Mouse (Mus musculus): ENCODE measurements around the gene Scn4a. TPM values are rescaled to one million over a fixed set of nuclear protein-coding genes. Genes with fewer than 3 reads are reported as not detected.

Gene Scn4a
- polyA plus RNA-seq, 1 experiment, result not detected

DNA sequence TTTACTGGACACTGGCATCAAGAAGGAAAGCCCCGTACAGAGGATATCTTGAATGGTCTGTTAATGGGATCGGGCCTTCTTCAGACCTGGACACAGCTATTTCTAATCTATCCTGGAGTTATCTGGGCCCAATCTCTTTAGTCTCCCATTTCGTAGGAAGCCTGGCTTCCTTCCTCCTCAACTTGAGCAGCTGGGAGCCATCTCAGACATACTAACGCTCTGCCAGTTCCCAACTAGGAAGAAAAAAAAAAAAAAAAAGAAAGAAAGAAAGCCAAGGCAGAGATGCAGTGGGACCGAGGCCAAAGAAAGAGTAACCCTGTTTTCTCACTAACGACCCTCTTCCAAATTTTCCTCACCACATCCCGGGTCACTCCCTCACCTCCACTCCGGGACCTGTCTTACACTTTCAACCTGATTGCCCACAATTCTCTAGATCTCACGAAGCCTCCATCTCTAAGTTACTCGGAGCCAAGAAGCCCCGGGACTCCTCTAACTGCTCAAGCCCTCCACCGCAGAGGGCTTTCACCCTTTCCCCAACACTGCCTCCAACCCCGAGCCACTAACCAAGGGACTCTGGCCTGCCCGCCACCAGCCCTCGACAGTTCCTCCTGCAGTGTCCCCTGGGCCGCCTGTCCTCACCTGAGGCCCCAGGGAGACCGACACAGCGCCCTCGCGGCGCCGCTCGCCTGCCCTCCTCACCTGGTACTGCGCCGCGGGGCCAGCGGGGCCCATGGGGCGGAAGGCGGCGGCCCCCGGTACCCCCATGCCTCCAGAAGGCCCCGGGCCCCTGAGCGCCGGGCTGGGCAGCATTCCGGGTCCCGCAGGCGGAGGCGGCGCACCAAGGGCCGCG, 81.1 kb downstream of the Scn4a start:
- Histone ChIP-seq H3K27me3 (replicated peaks) (no peaks in the 10 kb centered on the region), H3K4me1 (peaks cover 79% of the 10 kb centered on the region), H3K4me3 (replicated peaks) (peak overlapping the region; percentile 96), H3K9me3 (no peaks in the 10 kb centered on the region), H3K36me3 (replicated peaks; ENCODE audit: low read length) (peaks cover 25% of the 10 kb centered on the region)
- TF ChIP-seq FLI1 (IDR thresholded peaks at IDR 0.05; ENCODE audit: low read length), result no peak
- TF ChIP-seq GATA1 (IDR thresholded peaks at IDR 0.05; ENCODE audit: borderline replicate concordance, low read length), result no peak

DNA sequence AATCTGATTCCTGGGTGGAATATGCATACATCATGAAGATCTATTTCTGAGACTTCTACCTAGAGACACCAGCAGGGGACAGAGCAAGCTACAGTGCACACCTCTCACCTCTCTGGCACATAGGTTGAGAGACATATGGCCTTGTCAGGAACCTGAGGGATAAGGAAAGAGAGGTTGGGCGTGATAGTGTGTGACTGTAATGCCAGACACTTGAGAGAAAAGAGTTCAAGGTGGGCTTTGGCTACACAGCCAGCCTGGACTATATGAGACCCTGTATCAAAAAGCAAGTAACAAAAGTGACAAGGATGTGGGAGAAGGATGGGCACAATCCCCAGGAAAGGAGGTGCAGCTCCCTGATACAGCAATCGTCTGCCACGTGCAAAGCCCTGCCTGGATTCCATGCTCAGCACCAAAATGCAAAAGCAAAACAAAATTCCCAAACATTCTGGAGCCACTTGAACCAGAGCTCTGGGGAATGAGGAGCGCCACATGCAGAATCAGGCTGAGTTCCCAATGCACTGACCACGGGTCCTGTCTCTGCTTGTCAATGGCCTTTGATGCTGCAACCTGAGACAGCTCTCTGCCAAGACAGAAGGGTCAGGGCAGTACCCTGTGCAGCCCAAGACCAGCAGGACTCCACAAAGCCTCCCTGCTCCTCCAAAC, 81.8 kb downstream of the Scn4a start:
- TF ChIP-seq GATA1 (IDR thresholded peaks at IDR 0.05; ENCODE audit: borderline replicate concordance, low read length) (no peak), FLI1 (IDR thresholded peaks at IDR 0.05; ENCODE audit: low read length) (no peak)
- H3K9me3 ChIP-seq, result no peaks in the 10 kb centered on the region
- peaks cover 72% of the 10 kb centered on the region for H3K4me1 ChIP-seq
- no peaks in the 10 kb centered on the region for H3K27me3 ChIP-seq (replicated peaks)
- H3K4me3 ChIP-seq (replicated peaks), result peak overlapping the region; percentile 96
- H3K36me3 ChIP-seq (replicated peaks; ENCODE audit: low read length), result peaks cover 32% of the 10 kb centered on the region

GRCm38 (mm10) chr11:106269060-106269431, 84.0 kb downstream of the Scn4a start:
- Histone ChIP-seq H3K9me3 (no peaks in the 10 kb centered on the region), H3K4me3 (replicated peaks) (peak overlapping the region; percentile 56), H3K4me1 (peaks cover 57% of the 10 kb centered on the region), H3K36me3 (replicated peaks; ENCODE audit: low read length) (peaks cover 54% of the 10 kb centered on the region), H3K27me3 (replicated peaks) (no peaks in the 10 kb centered on the region)
- TF ChIP-seq FLI1 (IDR thresholded peaks at IDR 0.05; ENCODE audit: low read length) (no peak), GATA1 (IDR thresholded peaks at IDR 0.05; ENCODE audit: borderline replicate concordance, low read length) (no peak)

Other genes starting within 250 kb of the Scn4a start
- gene Gm10840, start 192.4 kb downstream of the Scn4a start, polyA plus RNA-seq (2012; ENCODE audit: insufficient read depth, low replicate concordance), result not detected in 2 replicates
- 121 and 146 TPM in 2 replicates for gene Limd2, start 192.4 kb downstream of the Scn4a start, polyA plus RNA-seq (2012; ENCODE audit: insufficient read depth, low replicate concordance)
- 50.4 and 187 TPM in 2 replicates for gene Strada, start 151.1 kb downstream of the Scn4a start, polyA plus RNA-seq (2012; ENCODE audit: insufficient read depth, low replicate concordance)
- gene Ccdc47, start 136.9 kb downstream of the Scn4a start, polyA plus RNA-seq (2012; ENCODE audit: insufficient read depth, low replicate concordance), result 1.4 and 4.7 TPM in 2 replicates
- gene Ddx42, start 136.4 kb downstream of the Scn4a start, polyA plus RNA-seq (2012; ENCODE audit: insufficient read depth, low replicate concordance), result 4.9 and 12.1 TPM in 2 replicates
- 6.7 TPM in 1 of 2 replicates, not detected in the other for gene Ftsj3, start 97.2 kb downstream of the Scn4a start, polyA plus RNA-seq (2012; ENCODE audit: insufficient read depth, low replicate concordance)
- gene Psmc5, start 97.1 kb downstream of the Scn4a start, polyA plus RNA-seq (2012; ENCODE audit: insufficient read depth, low replicate concordance), result 1.8 and 34.7 TPM in 2 replicates
- 51.3 and 84.6 TPM in 2 replicates for gene Smarcd2, start 80.3 kb downstream of the Scn4a start, polyA plus RNA-seq (2012; ENCODE audit: insufficient read depth, low replicate concordance)
- gene Tcam1, start 76.6 kb downstream of the Scn4a start, polyA plus RNA-seq (2012; ENCODE audit: insufficient read depth, low replicate concordance), result not detected in 2 replicates
- not detected in 2 replicates for gene Gh, start 51.4 kb downstream of the Scn4a start, polyA plus RNA-seq (2012; ENCODE audit: insufficient read depth, low replicate concordance)
- 1.1 TPM in 1 of 2 replicates, not detected in the other for gene Cd79b, start 38.5 kb downstream of the Scn4a start, polyA plus RNA-seq (2012; ENCODE audit: insufficient read depth, low replicate concordance)
- not detected in 2 replicates for gene Prr29, start 12.2 kb upstream of the Scn4a start, polyA plus RNA-seq (2012; ENCODE audit: insufficient read depth, low replicate concordance)
- 2.3 and 19.4 TPM in 2 replicates for gene Icam2, start 34.8 kb upstream of the Scn4a start, polyA plus RNA-seq (2012; ENCODE audit: insufficient read depth, low replicate concordance)
- 0.86 and 3.0 TPM in 2 replicates for gene Ern1, start 134.6 kb upstream of the Scn4a start, polyA plus RNA-seq (2012; ENCODE audit: insufficient read depth, low replicate concordance)

Measured in megakaryocyte, embryonic 14.5 days (primary cell).